Mouse (Mus musculus) spleen, postnatal 14 days (tissue): ENCODE measurements around the gene Gstt4.
"Not testable (repeated sequence)": the region's sequence is repeated elsewhere in the genome, so short reads cannot be mapped to it uniquely, and the experiment has no call there.

ENCODE experiments used
- DNase-seq, 2 experiments: peaks; one replicate each; pipeline ENCODE4 v3.0.0; 2021 to 2022; ENCODE audit warnings: low spot score in 2 of 2

Gene Gstt4

GRCm38 (mm10) chr10:75822443-75822842 is at the start of gene Gstt4:
Gene Gstt4, minus strand, starts transcription at chr10:75822543.
- no peak for DNase-seq

GRCm38 (mm10) chr10:75861587-75861986 is 39.2 kb upstream of the Gstt4 start:
- DNase-seq: no peak

GRCm38 (mm10) chr10:75860746-75861145 is 38.4 kb upstream of the Gstt4 start:
- no peak for DNase-seq

GRCm38 (mm10) chr10:75859786-75860470 is 37.6 kb upstream of the Gstt4 start, which contains the start of gene Mif:
Gene Mif, minus strand, starts transcription at chr10:75860240.
- peak; percentile 72 to 85 for DNase-seq

GRCm38 (mm10) chr10:75859107-75859746 is 36.9 kb upstream of the Gstt4 start:
- DNase-seq: no peak

- DNase-seq: no peak
Measured at GRCm38 (mm10) chr10:75857598-75857997, 35.3 kb upstream of the Gstt4 start.

GRCm38 (mm10) chr10:75856976-75857375 is 34.6 kb upstream of the Gstt4 start:
- DNase-seq: no peak

GRCm38 (mm10) chr10:75856155-75856907 is 34.0 kb upstream of the Gstt4 start:
- no peak for DNase-seq

- no peak for DNase-seq
Measured at GRCm38 (mm10) chr10:75855416-75855981, 33.2 kb upstream of the Gstt4 start.

- DNase-seq: no peak
Measured at GRCm38 (mm10) chr10:75854791-75855190, 32.4 kb upstream of the Gstt4 start.

- no peak for DNase-seq
Measured at GRCm38 (mm10) chr10:75854096-75854495, 31.8 kb upstream of the Gstt4 start.

GRCm38 (mm10) chr10:75853452-75853851 is 31.1 kb upstream of the Gstt4 start:
- peak; percentile 62 to 83 for DNase-seq

- DNase-seq: no peak
Measured at GRCm38 (mm10) chr10:75852539-75853125, 30.3 kb upstream of the Gstt4 start.

- no peak for DNase-seq
Measured at GRCm38 (mm10) chr10:75851681-75852080, 29.3 kb upstream of the Gstt4 start.

GRCm38 (mm10) chr10:75851076-75851475 is 28.7 kb upstream of the Gstt4 start:
- DNase-seq: no peak

- no peak for DNase-seq
Measured at GRCm38 (mm10) chr10:75848382-75848781, 26.0 kb upstream of the Gstt4 start.

GRCm38 (mm10) chr10:75845306-75845930 is 23.1 kb upstream of the Gstt4 start:
- no peak for DNase-seq

- DNase-seq: no peak
Measured at GRCm38 (mm10) chr10:75844800-75845199, 22.5 kb upstream of the Gstt4 start.

GRCm38 (mm10) chr10:75843898-75844297 is 21.6 kb upstream of the Gstt4 start:
- not testable (repeated sequence) for DNase-seq

- DNase-seq: no peak
Measured at GRCm38 (mm10) chr10:75839092-75839491, 16.7 kb upstream of the Gstt4 start.

- peak; percentile 76 to 85 for DNase-seq
Measured at GRCm38 (mm10) chr10:75837248-75837759, 15.0 kb upstream of the Gstt4 start, which contains the start of gene Gstt2. Gene Gstt2, minus strand, starts transcription at chr10:75837424.
